Mouse (Mus musculus) stomach, postnatal 0 days (tissue): ENCODE results near the gene Ago3.

Experiments used
- CTCF ChIP-seq: IDR thresholded peaks from 2 replicates; pipeline ENCODE4 v1.5.1; 2016; ENCODE audit warnings: antibody characterized with exemption, low read depth, mild to moderate bottlenecking, moderate library complexity
- EP300 ChIP-seq: optimal IDR thresholded peaks from 2 replicates; pipeline ENCODE3; 2016; ENCODE audit warnings: antibody characterized with exemption

DNA sequence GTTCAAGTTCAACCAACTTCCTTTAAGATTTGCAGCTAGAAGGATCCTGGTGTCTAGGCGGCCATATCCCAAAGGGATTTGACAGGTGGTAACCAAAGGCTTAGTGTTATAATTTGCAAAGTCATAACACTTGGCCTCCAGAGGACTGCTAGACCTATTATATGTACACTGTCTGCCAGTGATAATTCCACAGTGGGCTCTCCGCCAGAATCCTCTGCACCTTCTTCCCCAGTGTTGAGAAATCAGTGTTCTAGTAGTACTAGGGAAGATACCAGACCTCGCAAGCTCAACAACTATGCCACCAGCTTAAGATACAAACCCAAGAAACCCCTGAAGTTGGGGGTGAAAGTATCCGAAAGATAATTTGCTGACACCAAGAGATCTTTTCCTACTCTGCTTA is 3.8 kb upstream of the Ago3 start:
- no peak for TF ChIP-seq CTCF
- TF ChIP-seq EP300, result no peak
